Mouse (Mus musculus) stomach, embryonic 16.5 days (tissue): ENCODE data around the gene Spef1. TPM values are rescaled to one million over a fixed set of nuclear protein-coding genes. Genes with fewer than 3 reads are reported as not detected.
A peak's percentile ranks its signal among the peaks of the same experiment; 100 is the strongest.

Source experiments
- ATAC-seq: fragments of 200-750 bp; cut with Nextera tagmentation; 2 replicates; pipeline ENCODE4 v1.8.0; 2017; ENCODE audit warnings: moderate number of reproducible peaks, moderate TSS enrichment; ENCODE audit not compliant: insufficient read depth, low FRiP score
- H3K27ac ChIP-seq: fragments of 300-500 bp; sonication (generic); 2 replicates; pipeline ENCODE4 v1.5.1; 2014; ENCODE audit warnings: low read length
- H3K27me3 ChIP-seq: fragments of 300-500 bp; sonication (generic); 2 replicates; pipeline ENCODE4 v1.6.1; 2014; ENCODE audit warnings: low read length, control low read depth, mixed read lengths; ENCODE audit not compliant: control insufficient read depth, insufficient read depth
- H3K36me3 ChIP-seq: fragments of 300-500 bp; sonication (generic); 2 replicates; pipeline ENCODE4 v1.6.1; 2014; ENCODE audit warnings: low read length; ENCODE audit not compliant: control insufficient read depth, insufficient read depth
- H3K4me1 ChIP-seq: fragments of 300-500 bp; sonication (generic); 2 replicates; pipeline ENCODE4 v1.6.1; 2014; ENCODE audit warnings: low read length, control low read depth, mixed read lengths; ENCODE audit not compliant: control insufficient read depth, insufficient read depth
- H3K4me2 ChIP-seq: fragments of 300-500 bp; sonication (generic); 2 replicates; pipeline ENCODE4 v1.6.1; 2014; ENCODE audit warnings: low read depth, low read length, mixed read lengths
- H3K4me3 ChIP-seq: fragments of 300-500 bp; sonication (generic); replicated peaks from 2 replicates; pipeline ENCODE4 v1.5.1; 2014; ENCODE audit warnings: mild to moderate bottlenecking, low read length
- H3K9ac ChIP-seq: fragments of 300-500 bp; sonication (generic); 2 replicates; pipeline ENCODE4 v1.6.1; 2014; ENCODE audit warnings: low read length
- H3K9me3 ChIP-seq: fragments of 300-500 bp; sonication (generic); replicated peaks from 2 replicates; pipeline ENCODE4 v1.6.1; 2016; ENCODE audit warnings: low read length, control low read depth; ENCODE audit not compliant: control insufficient read depth
- WGBS: fragments of 180-500 bp; shearing (Covaris S2); extraction: QIAGEN DNeasy Blood & Tissue Kit; methylation state at CpG from one replicate; pipeline ENCODE4 v1.1.7; 2014; 5-methylcytosine and 5-hydroxymethylcytosine counted together
- polyA plus RNA-seq: library from polyadenylated mRNA; unstranded; fragments of >200 nt; fragmentation: Nextera tagmentation; extraction: Ambion mirVana; gene quantifications from 2 replicates; pipeline ENCODE4 v1.2.1, GENCODE M21; 2015

Spef1 gene
- polyA plus RNA-seq, 1 experiment from 2014 or later, result 3.6 TPM

GRCm38 (mm10) chr2:131159491-131159910 lies 27.6 kb downstream of the Spef1 start:
- Histone ChIP-seq H3K4me2 (peak overlapping the region; percentile 81), H3K36me3 (no peaks in the 10 kb centered on the region), H3K27me3 (no peaks in the 10 kb centered on the region; the same call in 1 of the 2 replicates), H3K4me3 (peak overlapping the region; percentile 79), H3K9me3 (no peaks in the 10 kb centered on the region), H3K4me1 (peaks cover 10% of the 10 kb centered on the region), H3K9ac (peak overlapping the region; percentile 89), H3K27ac (peak overlapping the region; percentile 81)
- WGBS, result under 1% methylated on average over 18 of the region's 18 CpGs
- ATAC-seq, result peak; percentile 48

- H3K27ac ChIP-seq, result no peak overlapping the region
- WGBS, result 91% methylated on average over 7 of the region's 7 CpGs
- H3K4me3 ChIP-seq, result no peak overlapping the region
- H3K9me3 ChIP-seq, result no peaks in the 10 kb centered on the region
- H3K4me1 ChIP-seq, result peaks cover 10% of the 10 kb centered on the region
- H3K4me2 ChIP-seq, result no peak overlapping the region
- no peaks in the 10 kb centered on the region for H3K27me3 ChIP-seq
- no peaks in the 10 kb centered on the region for H3K36me3 ChIP-seq
- no peak overlapping the region for H3K9ac ChIP-seq
- no peak for ATAC-seq
Measured at GRCm38 (mm10) chr2:131156987-131157386, 30.1 kb downstream of the Spef1 start.

GRCm38 (mm10) chr2:131154036-131154435 lies 33.0 kb downstream of the Spef1 start:
- H3K4me2 ChIP-seq, result no peak overlapping the region
- H3K9me3 ChIP-seq, result no peaks in the 10 kb centered on the region
- H3K4me3 ChIP-seq, result no peak overlapping the region
- WGBS, result 92% methylated on average over 4 of the region's 4 CpGs
- H3K4me1 ChIP-seq, result peaks cover 3% of the 10 kb centered on the region
- H3K27me3 ChIP-seq, result no peaks in the 10 kb centered on the region
- no peak overlapping the region for H3K9ac ChIP-seq
- peaks cover 4% of the 10 kb centered on the region; the same call in 1 of the 2 replicates for H3K36me3 ChIP-seq
- H3K27ac ChIP-seq, result no peak overlapping the region
- no peak for ATAC-seq

- H3K4me1 ChIP-seq, result no peaks in the 10 kb centered on the region
- H3K27ac ChIP-seq, result no peak overlapping the region
- no peaks in the 10 kb centered on the region for H3K27me3 ChIP-seq
- H3K9ac ChIP-seq, result no peak overlapping the region
- H3K9me3 ChIP-seq, result no peaks in the 10 kb centered on the region
- H3K4me3 ChIP-seq, result no peak overlapping the region
- 87% methylated on average over 7 of the region's 7 CpGs for WGBS
- H3K36me3 ChIP-seq, result peaks cover 9% of the 10 kb centered on the region
- ATAC-seq, result no peak
- H3K4me2 ChIP-seq, result no peak overlapping the region
Measured at GRCm38 (mm10) chr2:131152166-131152730, 34.8 kb downstream of the Spef1 start.

- Histone ChIP-seq H3K4me2 (no peak overlapping the region), H3K9ac (no peak overlapping the region), H3K27ac (no peak overlapping the region), H3K4me1 (no peaks in the 10 kb centered on the region), H3K4me3 (no peak overlapping the region), H3K36me3 (peaks cover 24% of the 10 kb centered on the region), H3K27me3 (no peaks in the 10 kb centered on the region), H3K9me3 (no peaks in the 10 kb centered on the region)
- no peak for ATAC-seq
- WGBS, result 92% methylated on average over 3 of the region's 3 CpGs
Measured at GRCm38 (mm10) chr2:131149254-131149578, 37.9 kb downstream of the Spef1 start.

DNA sequence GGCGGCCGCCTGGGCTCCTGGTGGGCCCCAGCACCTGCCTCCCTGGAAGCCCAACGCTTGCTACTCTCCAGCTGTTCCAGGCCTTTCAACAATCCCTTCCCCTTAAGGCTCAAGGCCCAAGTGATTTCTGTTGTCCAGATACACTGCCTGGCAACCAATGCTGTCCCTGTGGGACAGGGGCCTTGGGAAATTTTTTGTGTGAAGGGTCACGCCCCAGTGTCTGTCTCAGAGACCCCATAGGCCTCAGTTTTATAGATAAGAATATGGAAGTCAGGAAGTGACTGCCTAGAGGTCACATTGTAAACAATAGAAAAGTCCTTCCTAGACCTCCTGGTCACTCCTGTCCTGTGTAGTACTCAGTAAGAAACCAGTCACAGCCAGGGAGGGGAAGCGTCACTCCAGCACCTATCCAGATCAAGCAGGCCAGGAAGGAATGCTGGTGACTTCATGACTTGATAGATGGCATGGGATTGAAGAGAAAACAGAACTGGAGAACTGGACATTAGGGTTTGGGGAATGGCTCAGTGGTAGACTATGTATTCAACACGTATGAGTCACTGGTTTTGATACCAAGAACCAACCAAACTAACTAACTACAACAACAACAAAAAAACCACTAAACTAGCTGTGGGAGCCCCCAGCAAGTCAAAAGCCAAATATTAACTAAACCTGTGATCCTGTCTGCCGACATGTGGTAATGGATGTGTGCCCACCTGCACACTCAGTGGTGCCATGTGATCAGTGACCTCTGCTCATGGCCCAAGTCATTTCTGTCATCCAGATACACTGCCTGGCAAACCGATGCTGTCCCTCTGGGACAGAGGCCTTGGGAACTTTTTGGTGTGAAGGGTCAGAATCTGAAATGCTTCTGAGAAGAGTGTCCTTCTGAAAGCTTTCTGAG lies 38.5 kb downstream of the Spef1 start:
- no peak overlapping the region for H3K27ac ChIP-seq
- H3K4me2 ChIP-seq, result no peak overlapping the region
- H3K9me3 ChIP-seq, result no peaks in the 10 kb centered on the region
- no peak for ATAC-seq
- H3K4me3 ChIP-seq, result no peak overlapping the region
- no peaks in the 10 kb centered on the region for H3K27me3 ChIP-seq
- H3K4me1 ChIP-seq, result no peaks in the 10 kb centered on the region
- H3K36me3 ChIP-seq, result peaks cover 25% of the 10 kb centered on the region
- no peak overlapping the region for H3K9ac ChIP-seq
- 79% methylated on average over 8 of the region's 8 CpGs for WGBS

DNA sequence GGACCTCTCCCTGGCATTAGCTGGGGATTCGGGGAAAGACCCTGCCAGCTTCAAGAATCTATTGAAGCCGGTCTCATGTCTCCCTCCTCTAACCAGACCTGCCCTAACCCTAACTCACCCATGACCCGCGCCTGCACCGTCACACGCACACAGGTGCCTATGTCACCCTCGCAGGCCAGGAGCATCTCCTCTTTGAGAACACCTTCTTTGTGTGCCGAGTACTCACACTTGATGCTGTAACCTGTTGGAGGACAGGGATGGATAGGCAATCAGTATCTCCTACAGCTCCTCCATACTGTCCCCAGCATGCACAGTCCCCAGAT lies 40.1 kb downstream of the Spef1 start:
- H3K27me3 ChIP-seq, result no peaks in the 10 kb centered on the region
- 92% methylated on average over 8 of the region's 8 CpGs for WGBS
- H3K4me2 ChIP-seq, result no peak overlapping the region
- peaks cover 3% of the 10 kb centered on the region; the same call in 1 of the 2 replicates for H3K4me1 ChIP-seq
- no peak overlapping the region for H3K4me3 ChIP-seq
- H3K9ac ChIP-seq, result no peak overlapping the region
- no peak for ATAC-seq
- no peaks in the 10 kb centered on the region for H3K9me3 ChIP-seq
- H3K36me3 ChIP-seq, result peaks cover 25% of the 10 kb centered on the region
- no peak overlapping the region for H3K27ac ChIP-seq

DNA sequence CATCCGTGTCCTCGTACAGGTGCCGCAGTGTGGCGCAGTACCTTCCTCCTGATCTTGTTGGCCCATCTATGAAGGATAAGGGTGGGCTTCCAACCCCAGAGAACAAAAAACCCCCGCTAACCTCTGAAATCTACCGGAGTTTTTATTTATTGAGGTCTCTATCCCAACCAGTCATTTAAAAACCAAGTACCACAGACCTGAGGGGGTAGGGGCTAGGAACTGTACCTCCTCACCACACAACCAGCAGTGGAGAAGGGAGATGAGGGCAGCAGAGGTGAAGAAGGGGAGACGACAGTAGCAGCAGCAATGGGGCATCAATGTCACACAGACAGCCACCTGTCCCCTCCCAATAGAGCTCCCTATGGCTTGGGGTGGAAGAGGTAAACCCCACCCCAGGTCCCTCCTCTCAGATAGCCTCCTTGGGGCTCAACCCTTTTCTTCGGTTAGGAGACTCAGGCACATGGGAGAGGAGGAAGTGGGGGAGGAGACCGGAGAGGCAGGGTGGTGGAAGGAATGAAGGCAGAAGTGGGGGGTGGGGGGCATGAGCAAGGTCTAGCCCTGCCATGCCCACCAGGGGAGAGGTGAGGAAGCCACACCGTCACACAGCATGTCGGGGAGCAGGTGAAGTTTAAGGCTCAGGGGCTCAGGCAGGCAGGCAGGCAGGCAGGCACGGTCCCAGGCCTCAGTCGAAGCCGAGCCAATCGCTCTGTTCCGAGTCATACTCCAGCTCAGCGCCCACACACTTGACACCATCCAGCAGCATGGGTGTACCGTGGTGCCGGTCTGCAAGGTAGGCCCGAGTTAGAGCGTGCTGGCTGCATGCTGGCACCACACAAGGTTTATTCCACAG lies 40.7 kb downstream of the Spef1 start:
- Histone ChIP-seq H3K27ac (no peak overlapping the region), H3K36me3 (peaks cover 25% of the 10 kb centered on the region)
- no peak for ATAC-seq

DNA sequence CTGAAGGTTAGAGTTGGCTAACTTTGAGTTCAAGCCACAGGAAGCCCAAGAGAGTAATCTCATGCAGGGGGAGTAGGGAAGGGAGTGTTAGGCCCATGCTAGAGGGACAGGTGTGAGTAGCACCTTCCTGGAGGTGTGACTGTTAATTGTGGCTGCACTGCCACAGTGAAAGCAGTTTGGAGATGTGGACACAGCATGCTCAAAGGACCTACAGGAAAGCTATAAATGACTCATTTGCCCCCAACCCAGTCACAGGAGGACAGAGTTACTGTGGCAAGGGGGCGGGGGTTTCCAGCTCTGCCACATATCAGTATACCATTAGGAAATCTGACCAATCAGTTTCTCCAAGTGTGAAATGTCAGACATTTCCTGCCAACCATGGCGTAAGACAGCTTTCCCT lies 41.5 kb downstream of the Spef1 start:
- Histone ChIP-seq H3K9me3 (no peaks in the 10 kb centered on the region), H3K27me3 (no peaks in the 10 kb centered on the region), H3K4me1 (peaks cover 5% of the 10 kb centered on the region; the same call in 1 of the 2 replicates), H3K27ac (no peak overlapping the region), H3K4me2 (no peak overlapping the region), H3K36me3 (peaks cover 25% of the 10 kb centered on the region), H3K9ac (no peak overlapping the region), H3K4me3 (no peak overlapping the region)
- 77% methylated on average over 2 of the region's 2 CpGs for WGBS
- no peak for ATAC-seq

More for the DNA sequence above, 40.7 kb downstream of the Spef1 start:
- Histone ChIP-seq H3K4me3 (no peak overlapping the region), H3K4me1 (peaks cover 3% of the 10 kb centered on the region; the same call in 1 of the 2 replicates), H3K9me3 (no peaks in the 10 kb centered on the region), H3K4me2 (no peak overlapping the region), H3K9ac (no peak overlapping the region), H3K27me3 (no peaks in the 10 kb centered on the region)
- 80% methylated on average over 21 of the region's 21 CpGs for WGBS
